Mouse (Mus musculus) left cerebral cortex, postnatal 36 days (tissue): ENCODE measurements around the gene Baz2b. TPM values are rescaled to one million over a fixed set of nuclear protein-coding genes. Genes with fewer than 3 reads are reported as not detected.

Source experiments
- DNase-seq, 2 experiments: peaks; one replicate each; pipeline ENCODE4 v3.0.0; 2021 to 2022; ENCODE audit warnings: low spot score in 2 of 2, mixed read lengths in 1 of 2
- intact Hi-C: fragments of 180-260 bp; cut with DNase I; formaldehyde crosslinking; loops from one replicate; pipeline ENCODE4 v1.15.1; 2025
- total RNA-seq, 2 experiments: library from RNA; stranded (reverse); gene quantifications; 2 replicates each; pipeline ENCODE4 v1.2.3; 2021

The Baz2b gene
- total RNA-seq: 10 to 100 TPM; 49.3 to 64.1 TPM

GRCm38 (mm10) chr2:60209703-60210651, at the start of gene Baz2b, which contains the start of gene March7:
Gene Baz2b, minus strand, starts transcription at chr2:60209839.
Gene March7, plus strand, starts transcription at chr2:60209887.
- peak; percentile 85 to 88 for DNase-seq
- intact Hi-C loops: loop anchor here (5.0 to 10.0 kb wide), 2 partner anchors 88 to 685 kb away; no protein-coding TSS in a partner anchor

- DNase-seq: no peak
- intact Hi-C loops: no loop called here
Measured at GRCm38 (mm10) chr2:60259186-60259585, 49.5 kb upstream of the Baz2b start.

GRCm38 (mm10) chr2:60256751-60257150, 47.1 kb upstream of the Baz2b start:
- no peak for DNase-seq
- intact Hi-C loops: no loop called here

- intact Hi-C loops: no loop called here
Measured at GRCm38 (mm10) chr2:60253506-60253905, 43.9 kb upstream of the Baz2b start.

GRCm38 (mm10) chr2:60252782-60253181, 43.1 kb upstream of the Baz2b start:
- intact Hi-C loops: no loop called here
- DNase-seq: no peak

More at GRCm38 (mm10) chr2:60253506-60253905, 43.9 kb upstream of the Baz2b start:
- peak; percentile 18 to 22 for DNase-seq

GRCm38 (mm10) chr2:60234506-60234905, 24.9 kb upstream of the Baz2b start:
- intact Hi-C loops: no loop called here
- DNase-seq: no peak

- no peak for DNase-seq
- intact Hi-C loops: no loop called here
Measured at GRCm38 (mm10) chr2:60233147-60233546, 23.5 kb upstream of the Baz2b start.

GRCm38 (mm10) chr2:60230361-60230760, 20.7 kb upstream of the Baz2b start:
- DNase-seq: no peak
- intact Hi-C loops: no loop called here

- no peak for DNase-seq
- intact Hi-C loops: no loop called here
Measured at GRCm38 (mm10) chr2:60228470-60228869, 18.8 kb upstream of the Baz2b start.

GRCm38 (mm10) chr2:60223489-60223888, 13.8 kb upstream of the Baz2b start:
- intact Hi-C loops: no loop called here
- DNase-seq: no peak

GRCm38 (mm10) chr2:60221954-60222353, 12.3 kb upstream of the Baz2b start:
- intact Hi-C loops: no loop called here
- DNase-seq: no peak

- intact Hi-C loops: no loop called here
- no peak for DNase-seq
Measured at GRCm38 (mm10) chr2:60221236-60221635, 11.6 kb upstream of the Baz2b start.

GRCm38 (mm10) chr2:60217620-60218019, 8.0 kb upstream of the Baz2b start:
- DNase-seq: no peak
- intact Hi-C loops: no loop called here

- intact Hi-C loops: no loop called here
- DNase-seq: no peak
Measured at GRCm38 (mm10) chr2:60216547-60217153, 7.0 kb upstream of the Baz2b start.

- no peak for DNase-seq
- intact Hi-C loops: no loop called here
Measured at GRCm38 (mm10) chr2:60214683-60215082, 5.0 kb upstream of the Baz2b start.

GRCm38 (mm10) chr2:60212488-60212887, 2.8 kb upstream of the Baz2b start:
- DNase-seq: no peak
- intact Hi-C loops: no loop called here

- intact Hi-C loops: no loop called here
- no peak for DNase-seq
Measured at GRCm38 (mm10) chr2:60210821-60211220, 1.2 kb upstream of the Baz2b start.

GRCm38 (mm10) chr2:60209122-60209611, 472 bp downstream of the Baz2b start:
- intact Hi-C loops: loop anchor here (5.0 to 10.0 kb wide), 2 partner anchors 87 to 684 kb away; no protein-coding TSS in a partner anchor
- no peak for DNase-seq

GRCm38 (mm10) chr2:60205795-60206194, 3.8 kb downstream of the Baz2b start:
- intact Hi-C loops: loop anchor here (5.0 to 10.0 kb wide), 2 partner anchors 83 to 681 kb away; no protein-coding TSS in a partner anchor
- DNase-seq: no peak

- intact Hi-C loops: loop anchor here (10.0 kb wide), 1 partner anchor 679 kb away; no protein-coding TSS in a partner anchor
- DNase-seq: no peak
Measured at GRCm38 (mm10) chr2:60204162-60204561, 5.5 kb downstream of the Baz2b start.
